Mouse (Mus musculus) ES-Bruce4 (cell line): ENCODE measurements around the gene Gm960.

Experiments used
- CTCF ChIP-seq: IDR thresholded peaks from one replicate; pipeline ENCODE4 v1.8.1; 2011; ENCODE audit warnings: low read depth, low read length
- EP300 ChIP-seq: IDR thresholded peaks from 2 replicates; pipeline ENCODE4 v1.6.1; 2011; ENCODE audit warnings: low read depth, low read length; ENCODE audit not compliant: insufficient read depth

- no peak for TF ChIP-seq CTCF
- TF ChIP-seq EP300, result no peak
These were observed 40.6 kb upstream of the Gm960 start for GRCm38 (mm10) chr19:4739053-4739452.
